Mouse (Mus musculus) megakaryocyte, adult 5-6 weeks (primary cell): ENCODE data around the gene Olfr434. TPM values are rescaled to one million over a fixed set of nuclear protein-coding genes. Genes with fewer than 3 reads are reported as not detected.

ENCODE experiments used
- total RNA-seq, 2 experiments: library from RNA; stranded (forward) in 1 of 2; stranded (reverse) in 1 of 2; fragments of 153-499, 151-499 nt in 1 of 2; fragments of 221-1000, 200-1000 nt in 1 of 2; gene quantifications; 2 replicates each; pipeline versions ENCODE4 v1.2.3 to v1.2.4; 2015 to 2017

Olfr434 gene
- total RNA-seq, 2 experiments from 2014 or later: not detected

Other genes with a start within 250 kb of the Olfr434 start
- gene Olfr441, start 106.7 kb upstream of the Olfr434 start, total RNA-seq (2015): not detected in 2 replicates
- gene Olfr441, start 106.7 kb upstream of the Olfr434 start, total RNA-seq (2017): not detected in 2 replicates
- not detected in 2 replicates for gene Olfr237-ps1, start 66.5 kb upstream of the Olfr434 start, total RNA-seq (2015)
- gene Olfr237-ps1, start 66.5 kb upstream of the Olfr434 start, total RNA-seq (2017): not detected in 2 replicates
- not detected in 2 replicates for gene Olfr437, start 49.7 kb upstream of the Olfr434 start, total RNA-seq (2015)
- not detected in 2 replicates for gene Olfr437, start 49.7 kb upstream of the Olfr434 start, total RNA-seq (2017)
- not detected in 2 replicates for gene Olfr13, start 40.9 kb upstream of the Olfr434 start, total RNA-seq (2015)
- 0.40 TPM in 1 of 2 replicates, not detected in the other for gene Olfr13, start 40.9 kb upstream of the Olfr434 start, total RNA-seq (2017)
- not detected in 2 replicates for gene Olfr435, start 15.9 kb upstream of the Olfr434 start, total RNA-seq (2015)
- gene Olfr435, start 15.9 kb upstream of the Olfr434 start, total RNA-seq (2017): not detected in 2 replicates
- not detected in 2 replicates for gene Olfr47, start 18.5 kb downstream of the Olfr434 start, total RNA-seq (2015)
- gene Olfr47, start 18.5 kb downstream of the Olfr434 start, total RNA-seq (2017): not detected in 2 replicates
- gene Arhgef5, start 52.6 kb downstream of the Olfr434 start, total RNA-seq (2015): 0.18 and 0.40 TPM in 2 replicates
- gene Arhgef5, start 52.6 kb downstream of the Olfr434 start, total RNA-seq (2017): 0.24 and 0.33 TPM in 2 replicates
- gene Nobox, start 96.5 kb downstream of the Olfr434 start, total RNA-seq (2015): not detected in 2 replicates
- gene Nobox, start 96.5 kb downstream of the Olfr434 start, total RNA-seq (2017): not detected in 2 replicates